Comparison of ENCODE assay signal across 9 mouse cellular contexts in the genomic region with DNA sequence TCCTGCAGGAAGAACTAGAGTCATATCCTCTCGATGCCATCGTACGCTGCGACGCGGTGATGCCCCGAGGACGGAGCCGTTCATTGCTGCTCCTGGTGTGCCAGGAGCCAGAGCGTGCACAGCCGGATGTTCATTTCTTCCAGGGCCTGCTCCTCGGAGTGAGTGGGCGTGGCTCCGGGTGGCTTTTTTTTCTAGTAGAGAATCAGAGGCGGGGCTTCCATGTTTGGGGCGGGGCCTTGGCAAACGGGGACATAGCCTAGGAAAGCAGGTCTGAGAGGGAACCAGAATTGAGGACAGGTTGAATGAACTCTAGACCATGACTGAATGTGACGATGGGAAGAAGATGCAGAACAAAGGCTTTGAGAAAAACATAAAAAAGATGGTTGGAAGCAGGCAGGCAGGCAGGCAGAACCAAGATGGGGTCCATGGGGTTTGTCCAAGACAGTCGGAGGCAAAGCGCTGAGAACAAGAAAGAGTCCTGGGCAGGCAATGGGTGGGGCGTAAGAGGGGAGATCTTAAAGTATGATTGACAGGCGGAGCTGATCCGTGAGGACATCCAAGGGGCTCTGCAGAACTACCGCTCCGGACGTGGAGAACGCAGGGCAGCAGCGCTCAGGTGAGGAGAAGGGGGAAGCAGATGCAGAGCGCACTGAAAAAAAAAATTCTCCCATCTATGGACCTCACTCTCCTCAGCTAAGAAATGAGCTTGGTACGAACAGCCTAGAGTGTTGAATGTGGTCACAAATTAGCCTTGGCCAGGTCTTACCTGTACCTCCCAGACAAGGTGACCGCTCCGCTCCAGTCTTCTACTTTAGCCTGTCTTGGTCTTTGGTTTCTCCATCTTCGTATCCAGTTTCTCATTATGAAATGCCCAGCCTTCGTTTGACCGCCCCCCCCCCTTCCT. TPM values are rescaled to one million over a fixed set of nuclear protein-coding genes. Genes with fewer than 3 reads are reported as not detected.
DNase-seq lines count a peak whose midpoint lies in the region; ATAC-seq and TF ChIP-seq lines count a peak whose summit lies in the region.
"Had no signal": no experiment of that assay in that cellular context is flagged by ENCODE, and none has a peak within 500 bp of the region (broad histone marks: within the 10 kb centered on the region; RNA-seq: fewer than 3 reads in every experiment).

No protein-coding gene starts in this region.

- 30% methylated on average over 35 of the region's 35 CpGs for WGBS in thymus, adult 2 months
- WGBS in embryonic facial prominence, embryonic 12.5 days = 2% methylated on average over 35 of the region's 35 CpGs
- WGBS in heart, embryonic 12.5 days = 2% methylated on average over 35 of the region's 35 CpGs
- 4% methylated on average over 35 of the region's 35 CpGs for WGBS in liver, embryonic 12.5 days (ENCODE audit: insufficient replicate concordance)

- no peaks in the 10 kb centered on the region; the same call in 1 of the 2 replicates for H3K4me1 ChIP-seq in thymus, adult 2 months (replicated peaks; ENCODE audit: control insufficient read depth, insufficient read depth, low read length)
- H3K4me1 ChIP-seq in embryonic facial prominence, embryonic 12.5 days = no peaks in the 10 kb centered on the region
- H3K4me1 ChIP-seq in heart, embryonic 12.5 days (replicated peaks) = 0 out of 2 replicates have a peak, but pooled peaks cover 7% of the 10 kb centered on the region
- H3K4me1 ChIP-seq in liver, embryonic 12.5 days = peaks cover 17% of the 10 kb centered on the region

- H3K9ac ChIP-seq in embryonic facial prominence, embryonic 12.5 days = no peak overlapping the region
- H3K9ac ChIP-seq in heart, embryonic 12.5 days = peak overlapping the region; percentile 38; the same call in 1 of the 2 replicates
- H3K9ac ChIP-seq in liver, embryonic 12.5 days = no peak overlapping the region

- no peaks in the 10 kb centered on the region for H3K79me2 ChIP-seq in myocyte (ENCODE audit: control insufficient read depth, insufficient read depth)

- H3K36me3 ChIP-seq in thymus, adult 2 months (ENCODE audit: control insufficient read depth, insufficient read depth, low read length) = no peaks in the 10 kb centered on the region
- H3K36me3 ChIP-seq in embryonic facial prominence, embryonic 12.5 days = no peaks in the 10 kb centered on the region
- H3K36me3 ChIP-seq in heart, embryonic 12.5 days = no peaks in the 10 kb centered on the region
- no peaks in the 10 kb centered on the region for H3K36me3 ChIP-seq in liver, embryonic 12.5 days
- no peaks in the 10 kb centered on the region for H3K36me3 ChIP-seq in myocyte (ENCODE audit: control insufficient read depth, insufficient read depth)
- H3K36me3 ChIP-seq: G1E had no signal

- no peak for TF ChIP-seq CTCF in thymus, adult 2 months (IDR thresholded peaks at IDR 0.05; ENCODE audit: borderline replicate concordance, control insufficient read depth, extremely low read depth, insufficient read depth, low read length, poor library complexity)

- peak overlapping the region; percentile 63 for H3K4me2 ChIP-seq in embryonic facial prominence, embryonic 12.5 days (replicated peaks)
- H3K4me2 ChIP-seq in heart, embryonic 12.5 days = peak overlapping the region; percentile 84
- H3K4me2 ChIP-seq in liver, embryonic 12.5 days = peak overlapping the region; percentile 51
- H3K4me2 ChIP-seq in myocyte (ENCODE audit: low read depth) = peak overlapping the region; percentile 93

- H3K4me3 ChIP-seq in thymus, adult 2 months (ENCODE audit: control insufficient read depth, insufficient read depth, low read length) = no peak overlapping the region
- peak overlapping the region; percentile 35 for H3K4me3 ChIP-seq in embryonic facial prominence, embryonic 12.5 days
- H3K4me3 ChIP-seq in heart, embryonic 12.5 days = peak overlapping the region; percentile 44
- peak overlapping the region; percentile 35 for H3K4me3 ChIP-seq in liver, embryonic 12.5 days
- H3K4me3 ChIP-seq in myocyte = peak overlapping the region; percentile 6

- H3K9me3 ChIP-seq in embryonic facial prominence, embryonic 12.5 days = no peaks in the 10 kb centered on the region
- no peaks in the 10 kb centered on the region for H3K9me3 ChIP-seq in heart, embryonic 12.5 days (replicated peaks)
- no peaks in the 10 kb centered on the region for H3K9me3 ChIP-seq in liver, embryonic 12.5 days (replicated peaks)
- H3K9me3 ChIP-seq: G1E had no signal

- peak; percentile 43 for DNase-seq in thymus, postnatal 14 days
- DNase-seq in thymus, adult 2 months = no peak
- peak; percentile 78 for DNase-seq in kidney, adult 9 months
- DNase-seq in thymus, postnatal 4 days = peak; percentile 64

- no peaks in the 10 kb centered on the region; the same call in 1 of the 2 replicates for H3K27me3 ChIP-seq in thymus, adult 2 months (ENCODE audit: control insufficient read depth, insufficient read depth, low read length)
- peaks cover 46% of the 10 kb centered on the region for H3K27me3 ChIP-seq in embryonic facial prominence, embryonic 12.5 days
- H3K27me3 ChIP-seq in heart, embryonic 12.5 days (replicated peaks) = peaks cover 56% of the 10 kb centered on the region
- peaks cover 82% of the 10 kb centered on the region for H3K27me3 ChIP-seq in liver, embryonic 12.5 days (replicated peaks)
- peaks cover 33% of the 10 kb centered on the region for H3K27me3 ChIP-seq in myocyte (ENCODE audit: control insufficient read depth, insufficient read depth, insufficient read length)

- ATAC-seq in embryonic facial prominence, embryonic 12.5 days (ENCODE audit: insufficient number of reproducible peaks, insufficient read depth, low FRiP score, low TSS enrichment) = peak; percentile 24
- ATAC-seq in heart, embryonic 12.5 days (ENCODE audit: insufficient number of reproducible peaks, low FRiP score) = peak; percentile 65
- ATAC-seq in liver, embryonic 12.5 days = peak; percentile 25; the same call in 1 of the 2 replicates

- H3ac ChIP-seq in myocyte (ENCODE audit: control insufficient read depth, insufficient read length) = no peak overlapping the region

- H3K27ac ChIP-seq in thymus, adult 2 months (ENCODE audit: control insufficient read depth, insufficient read depth, low read length) = no peak overlapping the region
- H3K27ac ChIP-seq in embryonic facial prominence, embryonic 12.5 days = no peak overlapping the region
- no peak overlapping the region for H3K27ac ChIP-seq in heart, embryonic 12.5 days (ENCODE audit: poor library complexity, severe bottlenecking)
- no peak overlapping the region for H3K27ac ChIP-seq in liver, embryonic 12.5 days

- TF ChIP-seq POLR2A in thymus, adult 2 months (IDR thresholded peaks at IDR 0.05; ENCODE audit: control insufficient read depth, extremely low read depth, insufficient read depth, low read length, poor library complexity) = no peak
- no peak for TF ChIP-seq POLR2A in myocyte (IDR thresholded peaks at IDR 0.05; ENCODE audit: insufficient read length, low read depth)

TF ChIP-seq in myocyte, 11 proteins besides CTCF, POLR2A, EP300 and RAD21 (continues in another document):
- TF ChIP-seq TCF3 (IDR thresholded peaks at IDR 0.05; ENCODE audit: insufficient read length, low read depth) (no peak), SRF (IDR thresholded peaks at IDR 0.05; ENCODE audit: control insufficient read depth, insufficient read length, low read depth) (no peak), E2F4 (IDR thresholded peaks at IDR 0.05; ENCODE audit: insufficient read depth) (no peak), CEBPB (IDR thresholded peaks at IDR 0.05; ENCODE audit: insufficient read depth, poor library complexity, severe bottlenecking) (no peak), REST (IDR thresholded peaks at IDR 0.05; ENCODE audit: insufficient read depth, insufficient read length) (no peak), USF1 (IDR thresholded peaks at IDR 0.05; ENCODE audit: low read depth) (no peak), TCF12 (IDR thresholded peaks at IDR 0.05; ENCODE audit: insufficient read depth, poor library complexity, severe bottlenecking) (no peak), POLR2AphosphoS2 (IDR thresholded peaks at IDR 0.05; ENCODE audit: insufficient read length, low read depth) (no peak), MAX (IDR thresholded peaks at IDR 0.05; ENCODE audit: low read depth) (no peak)

RNA-seq across cellular contexts. Expression of a gene that starts 10.1 kb away (rescaled TPM):
- polyA plus RNA-seq in thymus, adult 2 months (2012; rRNA removed) = 4.2 and 24.2 TPM in 2 replicates
- polyA plus RNA-seq in embryonic facial prominence, embryonic 12.5 days (2016; fragmentation: Nextera tagmentation; extraction: Ambion mirVana) = 7.2 and 7.3 TPM in 2 replicates
- 3.0 and 4.1 TPM in 2 replicates for polyA plus RNA-seq in heart, embryonic 12.5 days (2016; fragmentation: Nextera tagmentation; extraction: Ambion mirVana)
- 1.3 and 2.1 TPM in 2 replicates for polyA plus RNA-seq in liver, embryonic 12.5 days (2016; fragmentation: Nextera tagmentation; extraction: Ambion mirVana)
- 0.12 TPM for polyA plus RNA-seq in myocyte (2012; fragmentation: generic; extraction: Trizol)
- polyA plus RNA-seq: G1E had no signal

RNA-seq across cellular contexts. Expression of a gene that starts 25.1 kb away (rescaled TPM):
- polyA plus RNA-seq in thymus, adult 2 months (2012; rRNA removed) = 9.1 and 10.8 TPM in 2 replicates
- polyA plus RNA-seq in embryonic facial prominence, embryonic 12.5 days (2016; fragmentation: Nextera tagmentation; extraction: Ambion mirVana) = 25.9 and 29.1 TPM in 2 replicates
- 27.5 and 27.6 TPM in 2 replicates for polyA plus RNA-seq in heart, embryonic 12.5 days (2016; fragmentation: Nextera tagmentation; extraction: Ambion mirVana)
- 9.8 and 10.4 TPM in 2 replicates for polyA plus RNA-seq in liver, embryonic 12.5 days (2016; fragmentation: Nextera tagmentation; extraction: Ambion mirVana)
- 16.4 TPM for polyA plus RNA-seq in myocyte (2012; fragmentation: generic; extraction: Trizol)

RNA-seq across cellular contexts. Expression of a gene that starts 31.0 kb away (rescaled TPM):
- polyA plus RNA-seq in thymus, adult 2 months (2012; rRNA removed) = 136 and 162 TPM in 2 replicates
- 65.6 and 68.1 TPM in 2 replicates for polyA plus RNA-seq in embryonic facial prominence, embryonic 12.5 days (2016; fragmentation: Nextera tagmentation; extraction: Ambion mirVana)
- 50.2 and 53.9 TPM in 2 replicates for polyA plus RNA-seq in heart, embryonic 12.5 days (2016; fragmentation: Nextera tagmentation; extraction: Ambion mirVana)
- polyA plus RNA-seq in liver, embryonic 12.5 days (2016; fragmentation: Nextera tagmentation; extraction: Ambion mirVana) = 41.1 and 42.9 TPM in 2 replicates
- 39.0 TPM for polyA plus RNA-seq in myocyte (2012; fragmentation: generic; extraction: Trizol)

RNA-seq across cellular contexts. Expression of a gene that starts 45.7 kb away (rescaled TPM):
- 1.8 TPM in 2 replicates for polyA plus RNA-seq in thymus, adult 2 months (2012; rRNA removed)
- 114 and 135 TPM in 2 replicates for polyA plus RNA-seq in embryonic facial prominence, embryonic 12.5 days (2016; fragmentation: Nextera tagmentation; extraction: Ambion mirVana)
- 543 and 550 TPM in 2 replicates for polyA plus RNA-seq in heart, embryonic 12.5 days (2016; fragmentation: Nextera tagmentation; extraction: Ambion mirVana)
- polyA plus RNA-seq in liver, embryonic 12.5 days (2016; fragmentation: Nextera tagmentation; extraction: Ambion mirVana) = 13.7 and 17.9 TPM in 2 replicates
- polyA plus RNA-seq in myocyte (2012; fragmentation: generic; extraction: Trizol) = 1,403 TPM

RNA-seq across cellular contexts. Expression of a gene that starts 53.5 kb away (rescaled TPM):
- 79.0 and 1,187 TPM in 2 replicates for polyA plus RNA-seq in thymus, adult 2 months (2012; rRNA removed)
- polyA plus RNA-seq in embryonic facial prominence, embryonic 12.5 days (2016; fragmentation: Nextera tagmentation; extraction: Ambion mirVana) = 4.4 and 4.6 TPM in 2 replicates
- polyA plus RNA-seq in heart, embryonic 12.5 days (2016; fragmentation: Nextera tagmentation; extraction: Ambion mirVana) = 1,739 and 1,749 TPM in 2 replicates
- polyA plus RNA-seq in liver, embryonic 12.5 days (2016; fragmentation: Nextera tagmentation; extraction: Ambion mirVana) = 1.7 and 1.8 TPM in 2 replicates
- polyA plus RNA-seq in myocyte (2012; fragmentation: generic; extraction: Trizol) = 13.3 TPM
